Mouse (Mus musculus): Measurements from ENCODE around the gene Irx3.

GRCm38 (mm10) chr8:91806084-91806719 is 4.3 kb upstream of the Irx3 start:
- TF ChIP-seq CTCF (IDR thresholded peaks at IDR 0.05; ENCODE audit: borderline replicate concordance, insufficient read depth, low read length) (no peak), POLR2A (IDR thresholded peaks at IDR 0.05; ENCODE audit: low read depth, low read length) (no peak)

Measured in embryonic fibroblast, embryonic 13.5 days (primary cell).